Mouse (Mus musculus) T-helper 17 cell (primary cell): ENCODE measurements around the gene Hipk2.

Experiments used
- in situ Hi-C, 2 experiments: fragments of 300-600 bp; cut with MboI, MseI; formaldehyde crosslinking; loops; 1 replicate in 1 of 2; 2 replicates in 1 of 2; pipeline ENCODE4 v1.15.1; 2025; ENCODE audit warnings: high pct_unique_total_duplicates in 2 of 2

The Hipk2 gene

DNA sequence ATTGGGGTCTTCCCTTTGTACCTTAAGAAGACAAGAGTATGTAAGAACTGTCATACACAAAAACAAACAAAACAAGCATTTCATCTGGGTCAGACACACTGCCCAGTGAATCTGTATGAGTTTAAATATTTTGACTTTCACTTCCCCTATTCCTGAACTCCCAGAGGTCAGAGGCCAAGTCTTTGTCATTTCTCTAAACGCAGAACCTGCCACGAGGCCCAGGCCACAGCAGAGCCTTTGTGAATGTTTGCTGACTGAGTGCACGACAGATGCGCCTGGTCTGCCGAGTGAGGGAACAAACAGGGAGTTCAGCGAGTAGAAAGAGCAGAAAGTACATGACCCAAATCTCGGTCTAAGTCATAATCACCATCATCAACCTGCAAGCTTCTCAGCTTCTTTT lies 4.9 kb downstream of the Hipk2 start:
- in situ Hi-C loops = no loop called here

DNA sequence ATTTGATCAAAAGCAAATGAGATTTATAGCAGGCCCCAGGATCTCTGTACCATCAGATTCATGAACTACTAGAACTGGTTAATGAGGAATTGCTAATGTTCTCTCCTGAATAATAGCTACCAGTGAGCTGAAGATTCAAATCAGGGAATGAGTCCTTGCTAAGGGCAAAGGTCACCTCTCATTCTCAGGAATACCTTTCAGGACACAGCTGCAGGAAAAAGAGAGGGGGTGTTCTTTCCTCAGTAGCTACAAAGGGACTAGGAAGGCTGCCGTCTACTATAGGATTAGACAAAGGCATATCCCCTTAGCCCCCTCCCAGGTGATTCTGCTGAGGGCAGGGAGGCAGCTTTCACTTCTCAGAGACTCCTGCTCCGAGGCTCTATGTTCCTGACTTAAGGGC lies 5.9 kb downstream of the Hipk2 start:
- in situ Hi-C loops = no loop called here

DNA sequence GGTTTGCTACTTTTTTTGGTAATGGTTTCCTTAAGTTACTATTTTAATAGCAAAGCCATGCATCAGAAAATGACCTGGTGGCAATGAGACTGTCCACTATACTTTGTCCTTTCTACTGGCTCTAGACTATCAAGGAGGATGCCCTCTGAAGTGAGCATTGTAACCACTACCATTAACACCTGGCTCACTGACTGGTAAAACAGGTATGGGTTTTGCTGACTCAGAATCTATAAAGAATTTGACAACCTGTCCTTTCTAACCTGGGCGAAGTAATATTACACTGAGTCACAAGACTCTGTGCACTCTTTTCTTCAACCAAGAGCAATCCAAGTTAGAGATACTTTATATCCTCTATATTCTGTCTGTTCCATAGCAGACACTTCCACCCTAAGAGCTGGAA lies 7.0 kb downstream of the Hipk2 start:
- in situ Hi-C loops = loop anchor here in 1 of 2 experiments (5.0 kb wide), 1 partner anchor 38 kb away; no protein-coding TSS in a partner anchor

- in situ Hi-C loops = loop anchor here in 1 of 2 experiments (5.0 kb wide), 1 partner anchor 40 kb away; no protein-coding TSS in a partner anchor
Measured at GRCm38 (mm10) chr6:38867291-38867690, 8.7 kb downstream of the Hipk2 start.

- in situ Hi-C loops = loop anchor here in 1 of 2 experiments (5.0 kb wide), 1 partner anchor 41 kb away; no protein-coding TSS in a partner anchor
Measured at GRCm38 (mm10) chr6:38866761-38867160, 9.2 kb downstream of the Hipk2 start.

DNA sequence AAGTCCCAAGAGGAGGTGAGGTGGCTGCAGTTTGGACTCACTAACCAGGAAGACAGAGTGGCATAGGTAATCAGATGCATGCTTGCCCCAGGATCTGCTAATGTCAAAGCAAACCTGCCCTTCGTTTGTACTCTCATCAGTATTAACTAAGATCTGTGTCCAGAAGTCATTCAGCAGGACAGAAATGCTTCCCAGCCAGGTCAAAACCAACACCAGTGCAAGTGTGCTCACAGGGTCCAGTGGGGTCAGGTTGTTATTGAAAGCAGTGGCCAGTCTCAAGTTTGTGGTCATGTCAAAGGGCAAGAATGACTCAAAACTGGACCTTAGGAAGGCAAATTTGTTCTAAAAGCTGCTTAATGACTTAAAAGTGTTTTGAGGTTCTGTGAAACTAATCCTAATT lies 9.6 kb downstream of the Hipk2 start:
- in situ Hi-C loops = loop anchor here in 1 of 2 experiments (5.0 kb wide), 1 partner anchor 41 kb away; no protein-coding TSS in a partner anchor

DNA sequence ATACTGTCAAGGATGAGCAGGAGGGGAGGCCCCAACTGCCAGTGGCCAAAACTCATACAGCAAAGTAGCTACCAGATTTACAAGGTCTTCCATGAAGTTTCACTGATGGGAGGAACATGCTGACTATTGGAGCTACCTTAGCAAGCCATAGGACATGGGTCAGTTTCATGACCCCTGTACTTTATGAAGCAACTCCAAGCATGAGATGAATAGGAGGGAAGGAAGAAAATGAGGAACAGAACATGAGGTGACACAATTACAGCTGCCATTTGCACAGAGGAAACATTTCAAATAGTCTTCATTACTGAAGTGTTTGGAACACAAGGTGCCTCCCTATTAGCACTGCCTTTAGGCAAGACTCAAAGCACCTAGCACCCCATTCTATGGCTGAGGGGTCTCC lies 10.2 kb downstream of the Hipk2 start:
- in situ Hi-C loops = loop anchor here in 1 of 2 experiments (5.0 kb wide), 1 partner anchor 41 kb away; no protein-coding TSS in a partner anchor

DNA sequence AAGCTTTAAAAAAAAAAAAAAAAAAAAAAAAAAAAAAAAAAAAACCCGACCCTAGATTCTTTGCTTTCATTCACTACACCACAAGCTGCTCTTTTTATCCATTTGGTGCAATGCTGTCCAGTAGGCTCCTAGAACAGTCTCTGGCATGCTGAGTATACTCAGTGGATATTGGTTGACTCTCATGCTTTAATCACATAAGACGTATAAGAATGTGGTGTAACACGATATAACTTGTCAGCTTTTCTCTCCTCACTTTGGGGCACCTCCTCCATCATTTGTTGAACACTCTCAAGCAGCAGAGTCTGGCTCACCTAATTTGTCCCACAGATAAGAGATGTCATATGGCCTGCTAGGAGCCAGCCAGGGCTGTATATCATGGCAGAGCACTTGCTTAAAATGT lies 12.4 kb downstream of the Hipk2 start:
- in situ Hi-C loops = no loop called here

- in situ Hi-C loops = no loop called here
Measured at GRCm38 (mm10) chr6:38860301-38860700, 15.7 kb downstream of the Hipk2 start.

DNA sequence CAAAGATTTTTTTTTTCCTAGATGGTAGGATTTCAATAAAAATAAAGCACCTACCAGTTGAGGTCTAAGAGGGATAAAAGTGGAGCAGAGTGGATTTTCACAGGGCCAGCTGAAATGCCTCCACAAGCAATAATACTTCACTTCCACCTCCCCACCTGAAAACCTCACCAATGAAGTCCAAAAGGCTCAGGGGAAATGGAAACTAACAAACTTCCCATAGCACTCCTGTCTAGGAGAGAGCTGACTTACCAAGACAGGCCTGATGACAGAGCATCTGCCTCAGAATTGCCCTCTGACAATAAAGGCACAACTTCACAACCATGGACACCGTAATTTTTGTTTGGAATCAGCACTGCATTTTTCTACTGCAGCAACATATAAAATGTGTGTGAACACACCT lies 16.1 kb downstream of the Hipk2 start:
- in situ Hi-C loops = no loop called here

GRCm38 (mm10) chr6:38853561-38853992 lies 22.4 kb downstream of the Hipk2 start:
- in situ Hi-C loops = no loop called here

- in situ Hi-C loops = no loop called here
Measured at GRCm38 (mm10) chr6:38851740-38852139, 24.2 kb downstream of the Hipk2 start.

DNA sequence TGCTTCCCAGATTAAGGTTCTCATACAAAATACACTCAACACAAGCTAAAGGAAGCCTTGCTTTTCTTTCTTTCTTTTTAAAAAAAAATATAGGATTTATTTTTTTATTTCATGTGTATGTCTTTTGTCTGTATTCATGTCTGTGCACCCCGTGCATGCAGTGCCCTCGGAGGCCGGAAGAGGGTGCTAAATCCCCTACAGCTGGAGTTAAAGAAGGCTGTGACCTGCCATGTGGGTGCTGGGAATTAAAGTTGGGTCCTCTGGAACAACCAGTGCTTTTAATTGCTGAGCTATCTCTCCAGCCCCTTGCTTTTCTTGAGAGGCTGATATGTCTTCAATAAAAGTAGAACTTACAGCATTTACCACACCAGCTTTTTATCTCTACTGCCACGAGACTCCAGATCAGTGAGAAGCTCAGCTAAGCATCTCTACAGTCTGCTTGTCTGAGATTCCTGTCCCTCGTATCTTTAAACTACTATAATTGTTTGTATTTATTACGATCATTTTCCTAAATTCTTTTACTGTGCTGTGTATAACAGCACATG lies 25.2 kb downstream of the Hipk2 start:
- in situ Hi-C loops = no loop called here

DNA sequence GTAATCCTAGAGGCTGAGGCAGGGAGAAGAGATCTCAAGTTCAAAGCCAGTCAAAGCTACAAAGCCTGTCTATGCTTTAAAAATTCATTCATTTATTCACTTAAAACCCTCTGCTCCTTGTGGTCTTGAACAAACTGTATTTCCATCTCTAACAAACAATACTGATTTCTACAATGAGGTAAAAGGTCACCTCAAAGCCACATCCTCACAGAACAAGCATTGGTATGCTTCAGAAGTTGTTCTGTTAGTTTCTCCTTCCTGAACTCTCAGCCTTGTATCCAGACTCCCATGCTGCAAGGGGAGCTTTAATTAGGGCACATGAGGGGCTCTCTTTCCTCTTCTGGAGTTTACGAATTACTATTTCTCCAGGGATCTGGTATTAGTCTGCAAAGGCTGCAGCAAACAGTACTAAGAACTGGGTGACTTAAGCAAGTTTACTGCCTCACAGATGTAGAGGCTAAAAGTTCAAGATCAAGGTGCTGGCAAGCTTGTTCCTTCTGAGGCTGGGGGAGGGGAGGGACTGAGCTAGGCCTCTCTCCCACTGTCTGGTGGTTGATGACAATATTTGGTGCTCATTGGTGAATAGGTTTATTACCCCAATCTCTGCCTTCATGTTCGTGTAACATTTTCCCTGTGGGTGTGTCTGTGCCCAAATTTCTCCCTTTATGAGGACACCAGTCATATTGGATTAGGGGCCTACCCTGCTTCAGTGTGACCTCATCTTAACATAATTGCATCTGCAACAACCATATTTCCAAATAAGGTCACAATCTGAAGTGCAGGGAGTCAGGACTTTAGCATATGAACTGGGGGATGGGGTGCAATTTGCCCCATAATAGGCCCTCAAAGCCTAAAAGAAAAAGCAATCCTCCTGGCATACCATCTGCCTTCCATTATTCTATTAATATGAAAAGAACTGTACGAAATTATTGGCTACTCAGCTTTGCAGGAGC lies 27.7 kb downstream of the Hipk2 start:
- in situ Hi-C loops = loop anchor here in 1 of 2 experiments (5.0 kb wide), 1 partner anchor 36 kb away; no protein-coding TSS in a partner anchor

- in situ Hi-C loops = loop anchor here in 1 of 2 experiments (5.0 kb wide), 1 partner anchor 35 kb away; no protein-coding TSS in a partner anchor
Measured at GRCm38 (mm10) chr6:38847447-38847846, 28.5 kb downstream of the Hipk2 start.

- in situ Hi-C loops = loop anchor here in 1 of 2 experiments (5.0 kb wide), 1 partner anchor 34 kb away; no protein-coding TSS in a partner anchor
Measured at GRCm38 (mm10) chr6:38846330-38847195, 29.4 kb downstream of the Hipk2 start.

DNA sequence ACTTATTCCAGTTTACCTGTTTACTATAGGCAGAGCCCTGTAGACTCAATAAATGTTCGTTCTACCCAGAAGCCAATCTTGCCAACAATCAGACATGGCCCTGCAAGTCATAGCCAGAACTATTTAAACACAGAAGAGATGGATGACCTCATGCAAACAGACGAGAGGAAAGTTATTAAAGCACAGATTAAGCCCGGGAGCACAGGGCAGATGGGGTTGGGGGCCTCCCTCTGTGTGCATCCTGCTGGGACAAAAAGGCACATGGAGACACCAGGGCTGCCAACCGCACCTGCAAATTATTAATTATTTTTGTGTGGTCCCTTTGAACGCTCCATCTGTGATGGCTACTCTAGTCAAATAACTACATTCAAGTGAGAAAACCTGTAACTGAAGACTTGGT lies 30.1 kb downstream of the Hipk2 start:
- in situ Hi-C loops = loop anchor here in 1 of 2 experiments (5.0 kb wide), 1 partner anchor 34 kb away; no protein-coding TSS in a partner anchor

DNA sequence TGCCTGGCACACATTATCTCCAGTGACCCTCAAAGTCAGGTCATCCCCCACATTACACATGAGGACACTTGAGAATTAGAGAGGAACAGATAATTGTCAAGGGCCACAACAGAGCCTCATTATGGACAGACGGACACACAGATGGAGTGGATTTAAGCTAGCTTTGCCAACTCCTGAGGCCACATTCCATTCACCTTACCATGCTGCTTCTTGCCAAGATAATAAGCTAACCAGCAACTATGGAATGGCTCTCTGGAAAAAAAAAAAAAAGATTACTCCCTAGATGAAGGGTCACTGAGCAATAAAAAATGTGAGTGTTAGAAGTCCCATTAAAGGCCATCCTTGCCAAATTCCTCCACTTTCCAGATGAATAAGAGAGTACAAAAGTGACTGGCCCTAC lies 30.8 kb downstream of the Hipk2 start:
- in situ Hi-C loops = loop anchor here in 1 of 2 experiments (5.0 kb wide), 1 partner anchor 33 kb away; no protein-coding TSS in a partner anchor

DNA sequence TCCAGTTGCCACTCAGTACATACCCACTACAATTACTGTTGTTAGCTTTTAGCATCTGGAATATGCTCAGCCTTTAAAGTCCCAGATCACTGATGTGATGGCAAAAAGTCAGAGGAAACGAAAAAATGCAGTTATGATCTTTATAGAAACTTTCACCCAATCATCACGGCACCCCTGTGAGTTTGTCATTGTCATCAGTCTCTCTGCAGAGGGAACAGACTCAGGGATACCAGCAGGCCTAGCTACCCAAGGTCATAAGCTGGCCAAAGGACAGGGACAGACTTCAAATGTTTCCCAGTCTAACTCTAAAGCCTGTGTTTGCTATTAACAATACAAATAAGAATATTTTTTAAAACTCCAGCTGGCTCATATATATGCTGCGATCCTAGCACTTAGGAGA lies 34.4 kb downstream of the Hipk2 start:
- in situ Hi-C loops = no loop called here

DNA sequence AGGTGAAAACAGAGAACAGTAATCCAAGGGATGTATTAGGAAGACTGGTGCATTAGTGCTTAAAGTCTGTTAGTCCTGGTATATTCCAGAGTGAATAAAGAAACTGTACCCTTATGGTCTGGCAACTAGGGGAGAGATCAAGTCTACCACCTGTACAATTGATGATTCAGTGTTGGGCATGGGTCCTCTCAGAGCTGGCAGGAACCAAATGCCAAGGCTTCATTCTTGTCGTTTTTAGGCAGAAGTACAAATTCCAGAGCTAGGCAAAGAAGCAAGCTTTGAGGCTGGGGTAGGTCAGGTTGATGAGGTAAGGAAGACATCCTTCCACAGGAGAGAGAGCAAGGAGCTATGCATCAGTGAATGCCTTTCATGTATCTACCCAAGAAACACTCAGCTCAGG lies 35.2 kb downstream of the Hipk2 start:
- in situ Hi-C loops = no loop called here

DNA sequence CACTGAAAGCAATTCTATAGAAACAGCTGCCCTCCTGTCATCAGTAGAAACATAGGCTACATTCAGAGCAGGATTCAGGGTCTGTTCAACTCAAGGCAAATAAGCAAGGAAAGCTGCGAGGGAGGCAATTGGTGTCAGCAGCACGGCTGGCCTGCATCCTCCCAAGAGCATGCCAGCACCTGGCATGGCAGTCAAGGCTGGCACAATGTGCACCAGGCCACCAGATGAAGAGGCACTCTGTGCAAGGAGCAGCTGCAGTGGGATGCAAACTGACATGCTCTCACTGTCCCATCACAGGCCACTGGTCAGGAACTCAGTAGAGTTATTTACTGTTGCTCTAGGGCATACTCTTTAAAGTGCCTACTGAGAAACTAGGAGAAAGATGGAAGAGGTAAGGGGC lies 35.6 kb downstream of the Hipk2 start:
- in situ Hi-C loops = no loop called here
